Mouse (Mus musculus) bone marrow, adult 2 months (tissue): Measurements from ENCODE around the gene Aatf.

Experiments used
- CTCF ChIP-seq: fragments of 200-500 bp; IDR thresholded peaks from 2 replicates; pipeline ENCODE4 v1.5.1; 2011; ENCODE audit warnings: low read length, control low read depth; ENCODE audit not compliant: control insufficient read depth, insufficient read depth
- POLR2A ChIP-seq: fragments of 200-500 bp; IDR thresholded peaks from 2 replicates; pipeline ENCODE4 v1.6.1; 2011; ENCODE audit warnings: low read depth, mild to moderate bottlenecking, control low read depth, low read length, borderline replicate concordance; ENCODE audit not compliant: control insufficient read depth

- TF ChIP-seq CTCF (no peak), POLR2A (no peak)
Observed at GRCm38 (mm10) chr11:84518261-84518660, 4.9 kb upstream of the Aatf start.
